Mouse (Mus musculus): ENCODE measurements around the gene Nms.

- TF ChIP-seq CTCF (conservative IDR thresholded peaks at IDR 0.05 in 1 of 2, IDR thresholded peaks at IDR 0.05 in 1 of 2; ENCODE audit: low read depth in 2 of 2, low read length in 2 of 2) (no peak), POLR2A (IDR thresholded peaks at IDR 0.05; ENCODE audit: low read depth, low read length) (no peak)
Measured at GRCm38 (mm10) chr1:38972986-38973592, 34.1 kb downstream of the Nms start.

Measured in CH12.LX (cell line).